Mouse (Mus musculus) midbrain, postnatal 0 days (tissue): ENCODE measurements at regions not wholly inside any gene's neighbourhood (a gene's known extent, or its start where the extent isn't known, plus 50 kb on each side); places are given as distances from the start of the nearest gene placed in this dataset.
"Not testable (repeated sequence)": the region's sequence is repeated elsewhere in the genome, so short reads cannot be mapped to it uniquely, and the experiment has no call there.

Experiments
- ATAC-seq: fragments of 200-750 bp; cut with Nextera tagmentation; 2 replicates; pipeline ENCODE4 v1.8.0; 2017; ENCODE audit warnings: moderate number of reproducible peaks, mild to moderate bottlenecking, moderate TSS enrichment, moderate library complexity; ENCODE audit not compliant: low FRiP score
- DNase-seq: peaks from one replicate; pipeline ENCODE4 v3.0.0-alpha.2; 2015; ENCODE audit warnings: low spot score
- H3K27ac ChIP-seq: fragments of 300-500 bp; sonication (generic); 2 replicates; pipeline ENCODE4 v1.5.1; 2014; ENCODE audit warnings: low read depth, mild to moderate bottlenecking, low read length, mixed read lengths
- H3K27me3 ChIP-seq: fragments of 300-500 bp; sonication (generic); 2 replicates; pipeline ENCODE4 v1.6.1; 2014; ENCODE audit warnings: low read length, control low read depth, mixed read lengths; ENCODE audit not compliant: insufficient read depth
- H3K36me3 ChIP-seq: fragments of 300-500 bp; sonication (generic); 2 replicates; pipeline ENCODE4 v1.6.1; 2014; ENCODE audit warnings: low read length, control low read depth, mixed read lengths; ENCODE audit not compliant: insufficient read depth
- H3K4me1 ChIP-seq: fragments of 300-500 bp; sonication (generic); 2 replicates; pipeline ENCODE4 v1.6.1; 2014; ENCODE audit warnings: mild to moderate bottlenecking, control low read depth, antibody characterized with exemption, low read length, mixed read lengths; ENCODE audit not compliant: insufficient read depth
- H3K4me2 ChIP-seq: fragments of 300-500 bp; sonication (generic); 2 replicates; pipeline ENCODE4 v1.6.1; 2014; ENCODE audit warnings: low read depth, mild to moderate bottlenecking, low read length, mixed read lengths; ENCODE audit not compliant: poor library complexity, severe bottlenecking
- H3K4me3 ChIP-seq: fragments of 300-500 bp; sonication (generic); 2 replicates; pipeline ENCODE4 v1.5.1; 2014; ENCODE audit warnings: low read depth, mild to moderate bottlenecking, low read length, moderate library complexity
- H3K9ac ChIP-seq: fragments of 300-500 bp; sonication (generic); replicated peaks from 2 replicates; pipeline ENCODE4 v1.6.1; 2014; ENCODE audit warnings: mild to moderate bottlenecking, low read length, moderate library complexity, mixed read lengths; ENCODE audit not compliant: poor library complexity, severe bottlenecking
- H3K9me3 ChIP-seq: fragments of 300-500 bp; sonication (generic); 2 replicates; pipeline ENCODE4 v1.6.1; 2016; ENCODE audit warnings: low read length, control low read depth
- CTCF ChIP-seq: IDR thresholded peaks from 2 replicates; pipeline ENCODE4 v1.5.1; 2016; ENCODE audit warnings: antibody characterized with exemption, mild to moderate bottlenecking
- WGBS: fragments of 180-500 bp; shearing (Covaris S2); extraction: QIAGEN DNeasy Blood & Tissue Kit; methylation state at CpG from one replicate; pipeline ENCODE4 v1.1.7; 2014; 5-methylcytosine and 5-hydroxymethylcytosine counted together

DNA sequence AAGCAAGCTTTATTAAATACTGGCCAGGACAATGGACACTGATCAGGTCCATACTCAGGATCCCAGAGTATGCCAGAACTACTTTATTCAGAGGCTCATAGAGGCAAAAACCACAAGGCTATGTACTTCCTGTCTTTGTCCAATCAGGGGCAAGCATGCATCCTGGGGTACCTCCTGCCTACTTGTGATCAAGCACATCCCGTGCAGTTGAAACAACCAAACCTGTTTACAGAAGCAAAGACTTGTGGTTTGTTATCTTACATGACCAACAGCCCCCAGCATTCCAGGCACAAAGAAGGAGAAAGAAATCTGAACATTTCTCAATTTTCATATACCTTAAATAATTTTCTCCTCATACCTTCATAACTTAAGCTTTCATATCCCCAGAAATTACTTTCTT is 93.1 kb upstream of the Plcl2 start:
- Histone ChIP-seq H3K4me1 (no peaks in the 10 kb centered on the region), H3K9me3 (no peaks in the 10 kb centered on the region), H3K4me2 (no peak overlapping the region), H3K4me3 (no peak overlapping the region), H3K9ac (no peak overlapping the region), H3K27ac (no peak overlapping the region), H3K36me3 (no peaks in the 10 kb centered on the region), H3K27me3 (no peaks in the 10 kb centered on the region)
- ATAC-seq: no peak
- TF ChIP-seq CTCF: no peak
- no peak for DNase-seq
- 73% methylated on average over 1 of the region's 1 CpGs for WGBS

DNA sequence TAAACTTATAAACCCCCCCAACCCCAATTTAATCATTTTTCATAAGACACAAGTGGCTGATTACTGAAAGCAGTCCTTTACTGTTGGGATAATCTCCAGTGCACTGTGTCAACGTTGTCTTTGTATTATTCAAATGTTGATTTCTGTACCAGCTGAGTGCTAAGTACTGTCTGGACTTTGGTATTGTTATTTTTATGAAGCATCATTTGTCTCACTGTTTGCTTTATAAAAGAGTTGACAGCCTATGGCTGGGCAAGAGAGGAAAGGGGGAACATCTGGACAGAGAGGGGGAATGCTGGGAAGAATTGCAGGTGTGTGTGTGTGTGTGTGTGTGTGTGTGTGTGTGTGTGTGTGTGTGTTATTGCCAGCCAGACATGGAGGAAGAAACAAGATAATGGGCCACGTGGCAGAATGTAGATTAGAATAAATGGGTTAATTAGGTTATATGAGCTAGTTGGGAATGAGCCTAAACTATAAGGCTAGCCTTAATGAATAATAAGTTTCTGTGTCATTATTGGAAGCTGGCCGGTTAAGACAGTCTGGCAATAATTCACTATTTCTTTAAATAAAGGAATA is 92.6 kb upstream of the Plcl2 start:
- WGBS: 72% methylated on average over 3 of the region's 3 CpGs
- no peaks in the 10 kb centered on the region for H3K36me3 ChIP-seq
- no peak overlapping the region for H3K9ac ChIP-seq
- ATAC-seq: no peak
- TF ChIP-seq CTCF: no peak
- no peak overlapping the region for H3K4me2 ChIP-seq
- H3K4me1 ChIP-seq: no peaks in the 10 kb centered on the region
- H3K27ac ChIP-seq: no peak overlapping the region
- no peak for DNase-seq
- no peaks in the 10 kb centered on the region for H3K27me3 ChIP-seq
- no peak overlapping the region for H3K4me3 ChIP-seq
- H3K9me3 ChIP-seq: no peaks in the 10 kb centered on the region

DNA sequence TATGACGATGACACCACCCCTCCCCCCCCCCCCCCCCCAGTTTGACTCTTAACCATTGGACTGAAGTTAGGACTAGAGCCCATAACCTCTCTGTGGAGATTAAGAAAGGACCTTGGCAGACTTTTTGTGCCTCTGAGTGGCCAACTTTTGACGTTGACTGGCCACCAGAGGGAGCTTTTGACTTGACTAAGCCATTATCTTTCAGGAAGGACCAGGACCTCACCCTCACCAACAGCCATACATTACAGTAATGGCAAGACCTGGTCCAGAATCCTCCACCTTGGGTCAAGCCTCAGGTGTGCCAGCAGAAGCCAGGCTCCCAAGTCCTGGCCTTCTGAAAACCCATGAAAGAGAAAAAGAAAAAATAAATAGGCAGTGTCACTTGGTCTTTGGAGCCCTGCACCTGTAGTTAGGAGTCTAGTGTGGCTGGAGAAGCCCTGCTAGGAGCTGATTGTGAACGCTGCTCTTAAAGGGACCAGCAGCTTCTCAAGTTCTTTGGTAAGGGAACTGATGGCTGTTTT is 90.3 kb upstream of the Plcl2 start:
- Histone ChIP-seq H3K4me3 (no peak overlapping the region), H3K4me1 (no peaks in the 10 kb centered on the region), H3K4me2 (no peak overlapping the region), H3K9me3 (no peaks in the 10 kb centered on the region), H3K27ac (no peak overlapping the region), H3K36me3 (no peaks in the 10 kb centered on the region), H3K9ac (no peak overlapping the region), H3K27me3 (no peaks in the 10 kb centered on the region)
- DNase-seq (peak; percentile 55), ATAC-seq (no peak)
- TF ChIP-seq CTCF: peak; percentile 57
- WGBS: 64% methylated on average over 3 of the region's 3 CpGs

DNA sequence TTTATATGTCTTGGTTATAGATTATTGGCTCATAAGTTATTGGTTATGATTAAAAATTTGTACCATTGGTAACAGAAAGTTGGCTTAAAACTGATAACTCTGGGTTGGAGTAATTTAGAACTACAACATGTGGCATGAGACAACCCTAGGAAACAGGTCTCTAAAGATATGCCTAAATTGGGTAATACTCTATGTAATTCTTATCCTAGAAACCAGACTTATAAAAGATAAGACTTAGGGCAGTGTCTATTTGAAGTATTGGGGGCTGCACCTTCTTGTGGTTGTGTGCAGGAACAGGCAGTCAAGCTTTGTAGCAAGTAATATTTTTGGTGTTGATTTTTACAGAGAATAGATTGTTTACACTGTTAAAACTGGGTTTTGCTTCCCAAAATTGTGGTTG is 89.7 kb upstream of the Plcl2 start:
- H3K4me3 ChIP-seq, DNase-seq, H3K9ac ChIP-seq, H3K36me3 ChIP-seq, H3K27me3 ChIP-seq, H3K4me2 ChIP-seq, H3K4me1 ChIP-seq, H3K27ac ChIP-seq, ATAC-seq, H3K9me3 ChIP-seq: not testable (repeated sequence)

DNA sequence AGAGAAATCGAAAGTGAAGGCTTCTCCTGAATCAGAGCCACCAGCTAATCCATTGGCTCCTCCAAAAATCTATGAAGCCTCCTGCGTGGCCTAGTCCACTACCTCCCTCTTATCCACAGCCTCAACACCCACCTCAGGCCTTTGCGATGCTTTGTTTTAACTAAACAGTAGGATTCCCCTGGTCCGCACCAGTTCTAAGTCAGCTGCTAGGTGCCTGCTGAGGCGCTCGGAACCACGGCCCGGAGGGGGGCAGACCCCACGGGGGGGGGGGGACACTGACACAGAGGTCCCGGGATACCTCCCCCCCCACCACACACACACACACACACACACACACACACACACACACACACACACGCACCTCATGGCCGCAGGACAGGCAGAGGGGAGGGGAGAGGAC is 89.2 kb upstream of the Plcl2 start:
- no peaks in the 10 kb centered on the region for H3K36me3 ChIP-seq
- no peaks in the 10 kb centered on the region for H3K27me3 ChIP-seq
- 78% methylated on average over 9 of the region's 12 CpGs for WGBS
- no peaks in the 10 kb centered on the region for H3K4me1 ChIP-seq
- DNase-seq (peak; percentile 26), ATAC-seq (peak; percentile 85)
- no peak overlapping the region for H3K4me2 ChIP-seq
- no peak for TF ChIP-seq CTCF
- no peak overlapping the region for H3K27ac ChIP-seq
- no peak overlapping the region for H3K9ac ChIP-seq
- H3K9me3 ChIP-seq: no peaks in the 10 kb centered on the region
- H3K4me3 ChIP-seq: no peak overlapping the region

DNA sequence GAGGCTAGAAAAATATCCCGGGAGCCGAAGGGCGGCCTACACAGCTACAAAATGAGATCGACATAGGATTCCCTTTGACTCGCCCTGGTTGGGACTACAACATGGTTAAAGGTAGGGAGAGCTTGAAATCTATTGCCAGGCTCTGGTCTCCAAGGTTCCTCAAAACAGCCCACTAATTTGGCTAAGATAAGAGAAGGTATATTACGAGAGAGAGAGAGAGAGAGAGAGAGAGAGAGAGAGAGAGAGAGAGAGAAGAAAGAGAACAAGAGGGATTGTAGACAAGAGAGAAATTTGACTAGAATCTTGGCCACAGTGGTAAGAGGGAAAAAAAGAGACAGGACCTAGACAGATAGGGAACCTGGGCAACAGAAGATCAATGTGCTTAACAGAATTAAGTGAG is 88.5 kb upstream of the Plcl2 start:
- TF ChIP-seq CTCF: no peak
- whole genome bisulfite sequencing: 93% methylated on average over 6 of the region's 6 CpGs

More for the DNA sequence above, 88.5 kb upstream of the Plcl2 start:
- no peak overlapping the region for H3K9ac ChIP-seq
- H3K4me3 ChIP-seq: no peak overlapping the region
- no peak for DNase-seq
- H3K9me3 ChIP-seq: no peaks in the 10 kb centered on the region
- H3K4me1 ChIP-seq: no peaks in the 10 kb centered on the region
- ATAC-seq: no peak
- H3K36me3 ChIP-seq: no peaks in the 10 kb centered on the region
- H3K27me3 ChIP-seq: no peaks in the 10 kb centered on the region
- no peak overlapping the region for H3K27ac ChIP-seq
- H3K4me2 ChIP-seq: no peak overlapping the region
